Mouse (Mus musculus) forebrain, postnatal 0 days (tissue): Measurements from ENCODE around the gene Gabarapl2. TPM values are rescaled to one million over a fixed set of nuclear protein-coding genes. Genes with fewer than 3 reads are reported as not detected.

Source experiments
- ATAC-seq: fragments of 200-750 bp; cut with Nextera tagmentation; 2 replicates; pipeline ENCODE4 v1.8.0; 2017; ENCODE audit warnings: mild to moderate bottlenecking, moderate library complexity
- DNase-seq: peaks from one replicate; pipeline ENCODE4 v3.0.0-alpha.2; 2015
- H3K27ac ChIP-seq: fragments of 300-500 bp; sonication (generic); 2 replicates; pipeline ENCODE4 v1.5.1; 2014; ENCODE audit warnings: low read depth, mild to moderate bottlenecking, antibody characterized with exemption, low read length, moderate library complexity, mixed read lengths
- H3K27me3 ChIP-seq: fragments of 300-500 bp; sonication (generic); 2 replicates; pipeline ENCODE4 v1.6.1; 2014; ENCODE audit warnings: mild to moderate bottlenecking, low read length, mixed read lengths; ENCODE audit not compliant: insufficient read depth
- H3K36me3 ChIP-seq: fragments of 300-500 bp; sonication (generic); 2 replicates; pipeline ENCODE4 v1.6.1; 2014; ENCODE audit warnings: mild to moderate bottlenecking, moderate library complexity; ENCODE audit not compliant: insufficient read depth
- H3K4me1 ChIP-seq: fragments of 300-500 bp; sonication (generic); 2 replicates; pipeline ENCODE4 v1.6.1; 2014; ENCODE audit warnings: antibody characterized with exemption; ENCODE audit not compliant: insufficient read depth
- H3K4me2 ChIP-seq: fragments of 300-500 bp; sonication (generic); 2 replicates; pipeline ENCODE4 v1.6.1; 2014; ENCODE audit warnings: low read depth, mild to moderate bottlenecking, moderate library complexity
- H3K4me3 ChIP-seq: fragments of 300-500 bp; sonication (generic); 2 replicates; pipeline ENCODE4 v1.5.1; 2014; ENCODE audit warnings: low read depth, low read length, mixed read lengths
- H3K9ac ChIP-seq: fragments of 300-500 bp; sonication (generic); 2 replicates; pipeline ENCODE4 v1.6.1; 2014; ENCODE audit warnings: mild to moderate bottlenecking
- H3K9me3 ChIP-seq: fragments of 300-500 bp; sonication (generic); 2 replicates; pipeline ENCODE4 v1.6.1; 2016; ENCODE audit warnings: low read length
- CTCF ChIP-seq: sonication (generic); IDR thresholded peaks from 2 replicates; pipeline ENCODE4 v1.5.1; 2016; ENCODE audit warnings: antibody characterized with exemption, control low read depth, low read depth
- WGBS: fragments of 180-500 bp; shearing (Covaris S2); extraction: QIAGEN DNeasy Blood & Tissue Kit; methylation state at CpG from one replicate; pipeline ENCODE4 v1.1.7; 2014; 5-methylcytosine and 5-hydroxymethylcytosine counted together
- polyA plus RNA-seq: library from polyadenylated mRNA; unstranded; fragments of >200 nt; fragmentation: Nextera tagmentation; extraction: Ambion mirVana; gene quantifications from 2 replicates; pipeline ENCODE4 v1.2.1, GENCODE M21; 2015
- total RNA-seq: library from RNA; depleted of rRNA; stranded (reverse); fragments of >200 nt; gene quantifications from 2 replicates; pipeline ENCODE4 v1.2.3, GENCODE M21; 2014

Gene Gabarapl2
- total and polyA plus RNA-seq, 2 experiments from 2014 or later: 155 to 489 TPM

DNA sequence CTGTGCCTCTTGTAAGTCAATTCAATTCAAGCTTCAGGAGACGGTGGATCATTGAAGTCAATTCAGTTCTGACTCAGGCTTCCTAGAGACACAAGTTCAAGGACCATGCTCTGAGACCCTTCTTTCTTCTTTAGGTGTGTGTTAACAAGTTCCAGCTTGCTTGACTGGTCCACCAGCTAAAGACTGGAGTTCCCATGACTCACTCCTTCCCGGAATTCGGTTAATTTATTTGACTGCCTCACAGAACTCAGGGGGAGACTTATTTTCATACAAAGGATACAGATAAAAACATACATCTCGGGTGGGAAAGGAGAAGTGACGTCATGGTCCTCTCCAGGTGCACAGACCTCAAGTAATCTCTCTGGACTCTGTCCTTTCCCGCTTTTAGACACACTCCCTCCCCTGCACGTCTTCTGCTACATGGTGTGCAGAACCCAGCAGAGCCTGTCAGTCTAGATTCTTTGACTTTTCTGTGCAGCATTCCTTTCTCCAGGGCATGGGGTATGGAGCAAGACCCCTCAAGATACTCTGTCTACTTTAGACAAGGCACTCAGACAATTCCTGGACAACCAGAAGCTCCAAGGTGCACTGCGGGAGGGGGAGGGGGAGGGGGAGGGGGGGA is 34.9 kb upstream of the Gabarapl2 start:
- no peak overlapping the region for H3K9ac ChIP-seq
- H3K27me3 ChIP-seq: no peaks in the 10 kb centered on the region
- no peak overlapping the region for H3K4me3 ChIP-seq
- no peak for DNase-seq
- no peak overlapping the region for H3K27ac ChIP-seq
- H3K36me3 ChIP-seq: no peaks in the 10 kb centered on the region
- H3K4me2 ChIP-seq: no peak overlapping the region
- no peaks in the 10 kb centered on the region for H3K9me3 ChIP-seq
- ATAC-seq: no peak
- 69% methylated on average over 8 of the region's 8 CpGs for WGBS
- no peak for TF ChIP-seq CTCF
- peaks cover 12% of the 10 kb centered on the region; the same call in 1 of the 2 replicates for H3K4me1 ChIP-seq

DNA sequence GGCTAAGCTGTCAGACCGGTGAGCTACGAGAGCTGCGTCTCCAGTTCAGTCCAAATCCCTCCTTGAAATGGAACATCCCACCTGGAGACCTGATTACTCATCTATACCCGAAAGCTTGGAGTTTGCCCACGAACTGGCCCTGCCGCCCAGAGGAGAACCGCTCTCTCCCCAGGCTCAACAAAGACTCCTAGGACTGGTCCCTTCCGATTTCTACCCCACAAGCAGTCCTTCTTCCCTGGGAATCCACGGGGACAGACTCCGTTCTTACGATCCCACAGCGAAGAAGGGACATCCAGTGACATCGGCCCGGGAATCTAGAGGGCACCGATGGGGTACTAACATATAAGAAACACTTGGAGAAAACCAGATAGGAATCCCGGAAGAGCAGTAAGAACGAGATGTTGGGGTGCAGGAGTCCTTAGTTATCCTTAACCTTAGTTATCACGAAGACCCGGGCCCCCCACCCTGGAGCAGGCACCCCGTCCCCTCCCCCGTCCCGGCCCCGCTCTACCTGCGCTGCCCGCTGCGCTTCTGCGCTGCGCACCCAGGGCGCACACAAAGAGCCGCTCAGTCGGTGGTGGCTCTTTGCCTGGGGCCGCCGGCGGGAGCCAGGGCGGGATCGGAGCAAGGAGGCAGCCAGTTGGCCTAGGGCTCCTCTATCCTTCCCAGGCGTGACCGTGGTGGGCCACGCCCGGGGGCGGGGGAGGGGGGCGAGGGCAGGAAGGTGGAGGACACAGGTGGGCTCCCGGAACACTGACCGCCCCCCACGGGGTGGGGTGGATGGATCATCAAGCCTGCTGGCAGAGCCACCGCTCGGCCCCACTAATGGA is 30.7 kb upstream of the Gabarapl2 start, which contains the start of gene Chst5:
TSS of gene Chst5 (minus strand) at position 827 of the 830 bp plus-strand sequence.
- WGBS: 5% methylated on average over 47 of the region's 47 CpGs
- TF ChIP-seq CTCF: no peak
- Histone ChIP-seq H3K4me3 (peak within 1 kb of the TSS; percentile 45), H3K27me3 (no peaks in the 10 kb centered on the region), H3K36me3 (0 out of 2 replicates have a peak, but pooled peaks cover 5% of the 10 kb centered on the region), H3K27ac (no peak within 1 kb of the TSS), H3K9me3 (no peaks in the 10 kb centered on the region), H3K9ac (peak within 1 kb of the TSS; percentile 63), H3K4me2 (peak within 1 kb of the TSS; percentile 93), H3K4me1 (peaks cover 26% of the 10 kb centered on the region; the same call in 1 of the 2 replicates)
- DNase-seq (peak; percentile 55), ATAC-seq (peak; percentile 44; the same call in 1 of the 2 replicates)

GRCm38 (mm10) chr8:111911572-111911971 is 28.9 kb upstream of the Gabarapl2 start:
- ATAC-seq (no peak), DNase-seq (peak; percentile 49)
- H3K4me3 ChIP-seq: no peak overlapping the region
- WGBS: 25% methylated on average over 7 of the region's 7 CpGs
- H3K9me3 ChIP-seq: no peaks in the 10 kb centered on the region
- H3K4me2 ChIP-seq: no peak overlapping the region
- peaks cover 11% of the 10 kb centered on the region; the same call in 1 of the 2 replicates for H3K36me3 ChIP-seq
- H3K27ac ChIP-seq: no peak overlapping the region
- H3K9ac ChIP-seq: no peak overlapping the region
- TF ChIP-seq CTCF: no peak
- peaks cover 26% of the 10 kb centered on the region; the same call in 1 of the 2 replicates for H3K4me1 ChIP-seq
- no peaks in the 10 kb centered on the region for H3K27me3 ChIP-seq

DNA sequence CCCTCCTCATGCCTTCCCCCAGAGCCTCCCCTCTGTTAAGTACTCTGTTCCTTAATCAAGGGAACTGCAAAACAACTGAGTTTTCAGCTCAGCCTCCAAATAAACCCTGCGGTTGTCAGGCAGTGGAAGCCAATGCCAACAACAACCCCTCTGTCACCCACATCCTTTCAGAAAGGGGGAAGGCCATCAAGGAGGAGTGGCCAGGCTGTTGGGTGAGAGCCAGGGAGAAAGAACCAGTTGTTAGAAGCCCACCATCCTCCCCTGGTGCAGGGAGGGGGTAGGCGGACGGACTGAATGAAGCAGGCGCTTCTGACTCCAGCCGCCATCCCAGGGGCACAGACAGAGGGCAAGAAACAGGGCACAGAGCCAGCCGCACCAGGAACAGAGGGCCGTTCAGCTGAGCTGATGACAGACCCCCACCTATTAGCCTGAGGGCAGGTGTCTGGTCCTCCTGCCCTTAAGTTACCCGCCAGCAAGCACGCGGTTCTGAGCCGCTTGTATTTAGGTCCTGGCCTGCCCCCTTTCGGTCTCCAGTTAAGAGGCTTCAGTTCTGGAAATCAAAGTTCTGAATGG is 27.6 kb upstream of the Gabarapl2 start:
- peak; percentile 50 for TF ChIP-seq CTCF
- Histone ChIP-seq H3K9me3 (no peaks in the 10 kb centered on the region), H3K4me3 (no peak overlapping the region), H3K27ac (0 out of 2 replicates have a peak overlapping the region, but pooled peaks have one; percentile 21), H3K4me1 (peaks cover 26% of the 10 kb centered on the region; the same call in 1 of the 2 replicates), H3K9ac (no peak overlapping the region), H3K36me3 (peaks cover 11% of the 10 kb centered on the region; the same call in 1 of the 2 replicates), H3K4me2 (peak overlapping the region; percentile 13; the same call in 1 of the 2 replicates), H3K27me3 (no peaks in the 10 kb centered on the region)
- WGBS: 27% methylated on average over 12 of the region's 12 CpGs
- DNase-seq (peak; percentile 71), ATAC-seq (peak; percentile 85)

GRCm38 (mm10) chr8:111919663-111920062 is 20.8 kb upstream of the Gabarapl2 start:
- no peak for ATAC-seq
- 84% methylated on average over 2 of the region's 2 CpGs for WGBS
- H3K4me2 ChIP-seq: no peak overlapping the region

DNA sequence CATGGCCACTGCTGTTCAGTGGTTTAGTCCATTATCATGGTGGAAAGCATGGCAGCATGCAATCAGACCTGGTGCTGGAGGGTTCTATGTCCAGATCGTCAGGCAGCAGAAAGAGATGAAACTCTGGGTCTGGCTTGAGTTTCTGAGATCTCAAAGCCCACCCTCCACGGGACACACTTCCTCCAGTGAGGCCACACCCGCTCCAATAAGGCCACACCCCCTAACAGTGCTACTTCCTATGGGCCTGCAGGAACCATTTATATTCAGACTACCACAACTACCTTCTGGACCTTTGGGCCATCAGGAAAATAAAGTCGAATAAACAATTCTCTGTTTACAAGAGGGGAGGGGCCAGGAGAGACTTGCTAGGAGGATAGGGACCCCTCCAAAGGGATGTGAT is 19.5 kb upstream of the Gabarapl2 start:
- TF ChIP-seq CTCF: no peak
- WGBS: 86% methylated on average over 4 of the region's 4 CpGs
- ATAC-seq (no peak), DNase-seq (no peak)
- Histone ChIP-seq H3K4me3 (no peak overlapping the region), H3K36me3 (peaks cover under 1% of the 10 kb centered on the region; the same call in 1 of the 2 replicates), H3K9me3 (no peaks in the 10 kb centered on the region), H3K27me3 (no peaks in the 10 kb centered on the region), H3K27ac (no peak overlapping the region), H3K4me2 (no peak overlapping the region), H3K9ac (no peak overlapping the region), H3K4me1 (no peaks in the 10 kb centered on the region)

More at GRCm38 (mm10) chr8:111919663-111920062, 20.8 kb upstream of the Gabarapl2 start:
- Histone ChIP-seq H3K9me3 (no peaks in the 10 kb centered on the region), H3K27ac (no peak overlapping the region), H3K4me1 (no peaks in the 10 kb centered on the region), H3K27me3 (no peaks in the 10 kb centered on the region), H3K36me3 (peaks cover 5% of the 10 kb centered on the region; the same call in 1 of the 2 replicates), H3K9ac (no peak overlapping the region), H3K4me3 (no peak overlapping the region)
- no peak for DNase-seq
- TF ChIP-seq CTCF: peak; percentile 33; the same call in 1 of the 2 replicates
